Mouse (Mus musculus) left cerebral cortex, adult 6 months (tissue): ENCODE measurements around the gene 1700047I17Rik2. TPM values are rescaled to one million over a fixed set of nuclear protein-coding genes. Genes with fewer than 3 reads are reported as not detected.

Experiments
- long read RNA-seq, 2 experiments: library from polyadenylated mRNA; unstranded; transcript quantifications; one replicate each; pipeline ENCODE4 v2.0.0; 2019 to 2020
- polyA plus RNA-seq: library from polyadenylated mRNA; unstranded; fragments of <200 nt; fragmentation: Nextera tagmentation; gene quantifications from 2 replicates; pipeline ENCODE4 v1.2.3, GENCODE M21; 2021

1700047I17Rik2 gene
- not detected in 2 replicates for polyA plus RNA-seq
- long read RNA-seq, experiment 1, transcript 1700047I17Rik2-201 (5 exons, 3,863 nt), result major isoform, 139 of 178 reads
- long read RNA-seq, experiment 1, partial matches to known transcripts, result 1 of 178 reads
- long read RNA-seq, experiment 1, other reads (novel, unspliced or antisense), result 38 of 178 reads
- long read RNA-seq, experiment 2, transcript 1700047I17Rik2-201 (5 exons, 3,863 nt), result major isoform, 61 of 88 reads
- long read RNA-seq, experiment 2, partial matches to known transcripts, result 21 of 88 reads
- long read RNA-seq, experiment 2, other reads (novel, unspliced or antisense), result 6 of 88 reads

GRCm38 (mm10) chr12:55199306-55199705, at the start of gene 1700047I17Rik2:
Gene 1700047I17Rik2 (plus strand): TSS chr12:55199592.

GRCm38 (mm10) chr12:55154559-55155448, 44.6 kb upstream of the 1700047I17Rik2 start, which contains the start of gene Srp54b:
Gene Srp54b (plus strand): TSS chr12:55155104.

GRCm38 (mm10) chr12:55229626-55230519, 30.5 kb downstream of the 1700047I17Rik2 start, which contains the start of gene Srp54c:
Gene Srp54c (plus strand): TSS chr12:55230168.

Other genes with a start within 250 kb of the 1700047I17Rik2 start
- not detected in 2 replicates for gene Gm20403, start 213.1 kb upstream of the 1700047I17Rik2 start, polyA plus RNA-seq
- gene Baz1a, start 185.2 kb upstream of the 1700047I17Rik2 start, polyA plus RNA-seq, result 0.64 and 0.69 TPM in 2 replicates
- gene 2700097O09Rik, start 119.5 kb upstream of the 1700047I17Rik2 start, polyA plus RNA-seq, result 11.2 and 11.5 TPM in 2 replicates
- gene Srp54a, start 119.3 kb upstream of the 1700047I17Rik2 start, polyA plus RNA-seq, result 79.2 and 140 TPM in 2 replicates
- gene Fam177a, start 75.1 kb upstream of the 1700047I17Rik2 start, polyA plus RNA-seq, result 43.5 and 48.7 TPM in 2 replicates
- 41.2 and 46.7 TPM in 2 replicates for gene Srp54b, start 44.5 kb upstream of the 1700047I17Rik2 start, polyA plus RNA-seq
- gene Srp54c, start 30.6 kb downstream of the 1700047I17Rik2 start, polyA plus RNA-seq, result 52.2 and 80.8 TPM in 2 replicates
- 3.8 and 4.5 TPM in 2 replicates for gene 1110008L16Rik, start 100.0 kb downstream of the 1700047I17Rik2 start, polyA plus RNA-seq
- gene Ppp2r3c, start 103.4 kb downstream of the 1700047I17Rik2 start, polyA plus RNA-seq, result 9.7 and 11.8 TPM in 2 replicates
- gene Psma6, start 184.6 kb downstream of the 1700047I17Rik2 start, polyA plus RNA-seq, result 253 and 308 TPM in 2 replicates